ENCODE assay signal across 36 mouse cellular contexts in the genomic region with DNA sequence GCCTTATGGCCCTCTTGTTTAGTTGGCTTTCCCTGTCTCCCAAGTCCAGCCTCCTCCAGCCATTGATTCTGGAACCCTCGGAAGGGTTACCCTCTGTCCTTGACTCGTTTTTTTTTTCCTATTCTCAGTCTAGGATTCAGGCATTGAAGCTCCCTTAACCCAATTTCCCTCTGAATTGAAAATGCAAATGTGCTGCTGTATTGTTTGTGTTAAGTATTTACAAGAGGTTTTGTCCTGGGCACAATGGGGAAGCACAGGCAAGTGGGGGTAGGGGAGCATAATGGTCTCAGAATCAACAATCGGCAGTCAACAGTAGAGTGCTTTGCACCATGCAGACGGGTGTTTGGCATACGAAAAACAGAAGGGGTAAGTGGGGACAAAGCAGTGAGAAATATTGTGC. TPM values are rescaled to one million over a fixed set of nuclear protein-coding genes. Genes with fewer than 3 reads are reported as not detected.
DNase-seq lines count a peak whose midpoint lies in the region; ATAC-seq and TF ChIP-seq lines count a peak whose summit lies in the region.
"Had no signal": no experiment of that assay in that cellular context is flagged by ENCODE, and none has a peak within 500 bp of the region (broad histone marks: within the 10 kb centered on the region; RNA-seq: fewer than 3 reads in every experiment).

No protein-coding gene starts in this region.

- TF ChIP-seq CTCF in brain, embryonic 14.5 days (IDR thresholded peaks at IDR 0.05; ENCODE audit: borderline replicate concordance, extremely low read depth, insufficient read depth, insufficient read length): no peak

- intact Hi-C loops in heart, postnatal 25 days (cut with DNase I): no loop called here

- H3K4me2 ChIP-seq in hindbrain, embryonic 11.5 days (replicated peaks; ENCODE audit: low read depth, low read length): no peak overlapping the region
- H3K4me2 ChIP-seq in hindbrain, embryonic 14.5 days (replicated peaks): no peak overlapping the region
- no peak overlapping the region for H3K4me2 ChIP-seq in midbrain, embryonic 12.5 days (replicated peaks)
- no peak overlapping the region for H3K4me2 ChIP-seq in midbrain, embryonic 14.5 days (ENCODE audit: low read length)
- H3K4me2 ChIP-seq: embryonic facial prominence, embryonic 12.5 days; embryonic facial prominence, embryonic 15.5 days; forebrain, embryonic 12.5 days; heart, embryonic 11.5 days; hindbrain, embryonic 15.5 days had no signal

- peak; percentile 1 for DNase-seq in hindbrain, embryonic 11.5 days (ENCODE audit: low spot score)
- DNase-seq in hindbrain, embryonic 14.5 days (ENCODE audit: low spot score): no peak
- DNase-seq in midbrain, embryonic 14.5 days: no peak
- DNase-seq in R1 (ENCODE audit: low read depth, low spot score): peak; percentile 86
- DNase-seq in brain, embryonic 14.5 days (ENCODE audit: low read depth): peak; percentile 41
- DNase-seq in heart, postnatal 25 days (ENCODE audit: low spot score): no peak
- no peak for DNase-seq in lung, postnatal 4 days
- DNase-seq: adrenal gland, postnatal 10 days; adrenal gland, postnatal 36 days; B cell, adult 2 months; cerebellum, adult 11 months; cerebellum, adult 2 months; cerebellum, adult 9-11 months; cerebellum, postnatal 25 days; gastrocnemius, adult 2 months; gastrocnemius, postnatal 14 days; heart, adult 11 months; heart, postnatal 36 days had no signal

- no peaks in the 10 kb centered on the region for H3K9me3 ChIP-seq in hindbrain, embryonic 11.5 days (ENCODE audit: control insufficient read depth, low read length)
- H3K9me3 ChIP-seq in hindbrain, embryonic 14.5 days (ENCODE audit: control insufficient read depth, low read length): no peaks in the 10 kb centered on the region
- H3K9me3 ChIP-seq in midbrain, embryonic 12.5 days: no peaks in the 10 kb centered on the region
- no peaks in the 10 kb centered on the region for H3K9me3 ChIP-seq in midbrain, embryonic 14.5 days (ENCODE audit: control insufficient read depth, low read length)
- H3K9me3 ChIP-seq: embryonic facial prominence, embryonic 12.5 days; embryonic facial prominence, embryonic 15.5 days; forebrain, embryonic 12.5 days; G1E; hindbrain, embryonic 10.5 days; hindbrain, embryonic 15.5 days had no signal

- no peak for TF ChIP-seq POLR2A in brain, embryonic 14.5 days (IDR thresholded peaks at IDR 0.05; ENCODE audit: borderline replicate concordance, extremely low read depth, insufficient read depth, insufficient read length, poor library complexity, severe bottlenecking)

- H3K36me3 ChIP-seq in hindbrain, embryonic 11.5 days (ENCODE audit: control insufficient read depth, insufficient read depth, low read length): no peaks in the 10 kb centered on the region
- H3K36me3 ChIP-seq in hindbrain, embryonic 14.5 days (replicated peaks; ENCODE audit: control insufficient read depth, insufficient read depth): no peaks in the 10 kb centered on the region
- H3K36me3 ChIP-seq in midbrain, embryonic 12.5 days: no peaks in the 10 kb centered on the region
- no peaks in the 10 kb centered on the region for H3K36me3 ChIP-seq in midbrain, embryonic 14.5 days (ENCODE audit: control insufficient read depth, insufficient read depth, low read length)
- H3K36me3 ChIP-seq: embryonic facial prominence, embryonic 12.5 days; embryonic facial prominence, embryonic 15.5 days; forebrain, embryonic 12.5 days; G1E; hindbrain, embryonic 10.5 days; hindbrain, embryonic 15.5 days had no signal

- H3K27me3 ChIP-seq in hindbrain, embryonic 11.5 days (ENCODE audit: control insufficient read depth, insufficient read depth, low read length): no peaks in the 10 kb centered on the region
- H3K27me3 ChIP-seq in hindbrain, embryonic 14.5 days (ENCODE audit: control insufficient read depth, insufficient read depth, low read length): no peaks in the 10 kb centered on the region
- H3K27me3 ChIP-seq in midbrain, embryonic 12.5 days: no peaks in the 10 kb centered on the region
- H3K27me3 ChIP-seq in midbrain, embryonic 14.5 days (ENCODE audit: control insufficient read depth, insufficient read depth, low read length): no peaks in the 10 kb centered on the region
- H3K27me3 ChIP-seq: CH12.LX; embryonic facial prominence, embryonic 12.5 days; embryonic facial prominence, embryonic 15.5 days; forebrain, embryonic 12.5 days; hindbrain, embryonic 15.5 days had no signal

- ATAC-seq in hindbrain, embryonic 11.5 days (ENCODE audit: low FRiP score): peak; percentile 64
- ATAC-seq in hindbrain, embryonic 14.5 days (ENCODE audit: low FRiP score): no peak
- ATAC-seq in midbrain, embryonic 12.5 days (ENCODE audit: low FRiP score, low read depth): peak; percentile 47; the same call in 1 of the 2 replicates
- ATAC-seq in midbrain, embryonic 14.5 days (ENCODE audit: low FRiP score, low TSS enrichment): no peak
- ATAC-seq: forebrain, embryonic 16.5 days; intestine, postnatal 0 days; Patski had no signal

- H3K4me1 ChIP-seq in hindbrain, embryonic 11.5 days (replicated peaks; ENCODE audit: control insufficient read depth, insufficient read depth, low read length): no peaks in the 10 kb centered on the region
- H3K4me1 ChIP-seq in hindbrain, embryonic 14.5 days (replicated peaks; ENCODE audit: control insufficient read depth, insufficient read depth, low read length): no peaks in the 10 kb centered on the region
- no peaks in the 10 kb centered on the region for H3K4me1 ChIP-seq in midbrain, embryonic 12.5 days
- no peaks in the 10 kb centered on the region for H3K4me1 ChIP-seq in midbrain, embryonic 14.5 days (ENCODE audit: control insufficient read depth, insufficient read depth, low read length)
- H3K4me1 ChIP-seq: embryonic facial prominence, embryonic 12.5 days; embryonic facial prominence, embryonic 15.5 days; forebrain, embryonic 12.5 days; hindbrain, embryonic 10.5 days; hindbrain, embryonic 15.5 days had no signal

- WGBS in hindbrain, embryonic 11.5 days: 42% methylated on average over 5 of the region's 5 CpGs
- 31% methylated on average over 5 of the region's 5 CpGs for WGBS in hindbrain, embryonic 14.5 days
- 44% methylated on average over 5 of the region's 5 CpGs for WGBS in midbrain, embryonic 12.5 days
- WGBS in midbrain, embryonic 14.5 days: 31% methylated on average over 5 of the region's 5 CpGs

- no peak overlapping the region for H3K9ac ChIP-seq in hindbrain, embryonic 11.5 days (ENCODE audit: low read depth, low read length)
- H3K9ac ChIP-seq in hindbrain, embryonic 14.5 days: no peak overlapping the region
- H3K9ac ChIP-seq in midbrain, embryonic 12.5 days (replicated peaks): no peak overlapping the region
- H3K9ac ChIP-seq in midbrain, embryonic 14.5 days (replicated peaks; ENCODE audit: low read length): no peak overlapping the region
- H3K9ac ChIP-seq: embryonic facial prominence, embryonic 12.5 days; embryonic facial prominence, embryonic 15.5 days; forebrain, embryonic 12.5 days; hindbrain, embryonic 15.5 days had no signal

- H3K4me3 ChIP-seq in hindbrain, embryonic 11.5 days (ENCODE audit: low read depth, low read length): no peak overlapping the region
- H3K4me3 ChIP-seq in hindbrain, embryonic 14.5 days (replicated peaks; ENCODE audit: low read length): no peak overlapping the region
- H3K4me3 ChIP-seq in midbrain, embryonic 12.5 days: no peak overlapping the region
- no peak overlapping the region for H3K4me3 ChIP-seq in midbrain, embryonic 14.5 days (replicated peaks; ENCODE audit: low read depth, low read length)
- H3K4me3 ChIP-seq: embryonic facial prominence, embryonic 12.5 days; embryonic facial prominence, embryonic 15.5 days; forebrain, embryonic 12.5 days; gastrocnemius, adult 2 months; hindbrain, embryonic 10.5 days; hindbrain, embryonic 15.5 days had no signal

- H3K27ac ChIP-seq in hindbrain, embryonic 11.5 days (ENCODE audit: low read depth, low read length): no peak overlapping the region
- no peak overlapping the region for H3K27ac ChIP-seq in hindbrain, embryonic 14.5 days
- no peak overlapping the region for H3K27ac ChIP-seq in midbrain, embryonic 12.5 days (replicated peaks)
- H3K27ac ChIP-seq in midbrain, embryonic 14.5 days (replicated peaks; ENCODE audit: low read depth, low read length): no peak overlapping the region
- H3K27ac ChIP-seq: embryonic facial prominence, embryonic 12.5 days; embryonic facial prominence, embryonic 15.5 days; forebrain, embryonic 12.5 days; gastrocnemius, adult 2 months; hindbrain, embryonic 10.5 days; hindbrain, embryonic 15.5 days had no signal

RNA-seq across cellular contexts. Expression of a gene that starts 10.3 kb away (rescaled TPM):
- not detected in 2 replicates for polyA plus RNA-seq in hindbrain, embryonic 11.5 days (2014; fragmentation: Nextera tagmentation; extraction: Ambion mirVana)
- not detected in 2 replicates for polyA plus RNA-seq in hindbrain, embryonic 14.5 days (2014; fragmentation: Nextera tagmentation; extraction: Ambion mirVana)
- polyA plus RNA-seq in midbrain, embryonic 12.5 days (2016; fragmentation: Nextera tagmentation; extraction: Ambion mirVana): not detected in 2 replicates
- polyA plus RNA-seq in midbrain, embryonic 14.5 days (2014; fragmentation: Nextera tagmentation; extraction: Ambion mirVana): not detected in 2 replicates
- not detected in 2 replicates for polyA plus RNA-seq in brain, embryonic 14.5 days (2012; rRNA removed)
- not detected for total RNA-seq in heart, postnatal 25 days (2021)
- total RNA-seq: adrenal gland, adult 18-20 months; adrenal gland, postnatal 10 days; adrenal gland, postnatal 36 days; CH12.LX; common myeloid progenitor, adult 5-6 weeks; gastrocnemius, adult 2 months; gastrocnemius, postnatal 14 days; heart, adult 8-10 months; heart, postnatal 36 days had no signal
- polyA plus RNA-seq: cerebellum, adult 2 months; embryonic facial prominence, embryonic 12.5 days; forebrain, embryonic 12.5 days; forebrain, embryonic 16.5 days; G1E; heart, embryonic 11.5 days; heart, embryonic 14.5 days; heart, postnatal 0 days; hindbrain, embryonic 10.5 days; hindbrain, embryonic 15.5 days; intestine, embryonic 14.5 days; intestine, postnatal 0 days; Patski had no signal

RNA-seq across cellular contexts. Expression of a gene that starts 52.4 kb away (rescaled TPM):
- polyA plus RNA-seq in hindbrain, embryonic 11.5 days (2014; fragmentation: Nextera tagmentation; extraction: Ambion mirVana): 2.5 and 4.0 TPM in 2 replicates
- 10.4 and 15.3 TPM in 2 replicates for polyA plus RNA-seq in hindbrain, embryonic 14.5 days (2014; fragmentation: Nextera tagmentation; extraction: Ambion mirVana)
- 1.9 and 2.1 TPM in 2 replicates for polyA plus RNA-seq in midbrain, embryonic 12.5 days (2016; fragmentation: Nextera tagmentation; extraction: Ambion mirVana)
- polyA plus RNA-seq in midbrain, embryonic 14.5 days (2014; fragmentation: Nextera tagmentation; extraction: Ambion mirVana): 6.1 and 6.9 TPM in 2 replicates
- polyA plus RNA-seq in brain, embryonic 14.5 days (2012; rRNA removed): 5.3 and 6.8 TPM in 2 replicates
- 10 to 100 TPM; 18.3 to 34.6 TPM for total RNA-seq in heart, postnatal 25 days (2021)
- total RNA-seq: CH12.LX; common myeloid progenitor, adult 5-6 weeks; G1E had no signal
- polyA plus RNA-seq: G1E, Patski had no signal

Comparison
In these comparisons a context has a peak if more than half of its experiments do, and no peak if none do; other contexts are left out.
1. ATAC-seq: peak in hindbrain, embryonic 11.5 days (single experiment) and midbrain, embryonic 12.5 days (single experiment); none in hindbrain, embryonic 14.5 days (single experiment) and midbrain, embryonic 14.5 days (single experiment).
2. DNase-seq: peak in hindbrain, embryonic 11.5 days (single experiment), R1 (single experiment) and brain, embryonic 14.5 days (single experiment); none in hindbrain, embryonic 14.5 days (single experiment), midbrain, embryonic 14.5 days (single experiment), heart, postnatal 25 days (single experiment) and lung, postnatal 4 days (0 of 2).